Mouse (Mus musculus): ENCODE measurements around the gene Slc12a1. TPM values are rescaled to one million over a fixed set of nuclear protein-coding genes. Genes with fewer than 3 reads are reported as not detected.

Slc12a1 gene
- polyA plus RNA-seq (2012), result not detected in 2 replicates

DNA sequence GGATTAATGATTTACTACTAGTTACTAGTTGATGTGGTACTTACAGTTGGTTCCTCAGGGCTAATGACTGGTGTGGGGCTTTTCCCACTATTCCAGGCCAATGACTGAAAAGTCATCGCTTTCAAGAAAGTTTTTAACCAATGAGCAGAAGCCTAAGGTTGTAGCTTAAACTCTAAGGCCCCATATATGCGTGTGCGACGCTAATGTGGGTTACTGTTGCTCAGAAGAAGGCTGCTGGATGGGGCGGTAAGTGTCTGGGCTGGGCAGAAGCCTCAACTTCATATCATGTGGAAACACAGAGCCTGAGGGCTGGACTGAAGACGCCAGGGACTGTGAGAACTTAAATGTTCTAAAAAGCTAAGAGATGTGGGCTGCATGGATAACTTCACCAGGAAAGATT, at the start of gene Slc12a1:
TSS of gene Slc12a1 (plus strand) at position 118 of the 400 bp plus-strand sequence.
- TF ChIP-seq GATA1 (IDR thresholded peaks at IDR 0.05; ENCODE audit: low read length), result no peak

DNA sequence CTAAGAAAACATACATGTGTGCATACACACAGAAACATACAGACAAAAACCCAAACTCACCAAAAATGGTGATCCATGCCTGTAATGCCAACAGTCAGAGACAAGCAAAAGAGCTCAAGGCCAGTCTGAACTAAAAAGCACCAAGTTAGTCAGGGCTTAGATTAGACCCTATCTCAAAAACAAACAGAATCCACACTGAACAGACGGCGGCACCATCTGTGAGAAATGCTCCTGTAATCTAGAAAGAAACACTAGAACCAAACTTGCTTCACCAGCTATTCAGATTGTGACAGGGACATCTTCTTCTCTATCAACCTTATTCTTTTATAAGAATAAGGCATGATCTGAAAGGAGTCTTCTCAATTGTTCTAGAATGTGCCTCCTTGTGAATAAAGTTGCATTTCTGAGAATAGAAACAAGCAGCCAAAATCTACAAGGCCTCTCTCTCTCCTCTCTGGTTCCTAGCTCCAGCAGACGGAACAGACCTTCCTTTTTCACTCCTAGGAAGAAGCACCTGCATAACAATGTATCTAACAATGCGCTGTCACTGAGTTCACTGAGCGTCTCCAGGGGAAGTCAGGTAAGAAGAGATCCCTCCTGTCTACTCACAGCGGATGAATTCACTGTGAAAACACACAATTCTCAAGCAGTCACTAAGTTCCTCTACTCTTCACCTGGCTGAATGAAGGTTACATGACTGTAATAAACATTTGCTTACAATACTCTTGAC, 32.8 kb upstream of the Slc12a1 start:
- no peak for TF ChIP-seq GATA1 (IDR thresholded peaks at IDR 0.05; ENCODE audit: low read length)

DNA sequence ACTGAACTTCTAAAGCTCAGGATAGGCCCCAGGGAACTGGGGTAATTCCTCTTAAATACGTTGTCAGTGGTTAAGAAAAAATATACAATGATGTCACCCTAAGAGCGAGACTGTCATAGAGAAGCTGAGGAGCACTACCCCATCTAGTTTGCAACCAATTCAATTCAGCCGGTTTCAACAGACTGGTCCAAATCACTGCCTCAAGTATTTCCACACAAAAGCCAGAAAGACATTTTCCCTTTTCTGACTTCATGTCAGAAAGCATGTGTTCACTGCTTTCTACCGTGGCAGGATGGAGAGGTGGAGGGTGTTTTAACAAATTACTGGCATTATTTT, 30.0 kb upstream of the Slc12a1 start:
- no peak for TF ChIP-seq GATA1 (IDR thresholded peaks at IDR 0.05; ENCODE audit: low read length)

DNA sequence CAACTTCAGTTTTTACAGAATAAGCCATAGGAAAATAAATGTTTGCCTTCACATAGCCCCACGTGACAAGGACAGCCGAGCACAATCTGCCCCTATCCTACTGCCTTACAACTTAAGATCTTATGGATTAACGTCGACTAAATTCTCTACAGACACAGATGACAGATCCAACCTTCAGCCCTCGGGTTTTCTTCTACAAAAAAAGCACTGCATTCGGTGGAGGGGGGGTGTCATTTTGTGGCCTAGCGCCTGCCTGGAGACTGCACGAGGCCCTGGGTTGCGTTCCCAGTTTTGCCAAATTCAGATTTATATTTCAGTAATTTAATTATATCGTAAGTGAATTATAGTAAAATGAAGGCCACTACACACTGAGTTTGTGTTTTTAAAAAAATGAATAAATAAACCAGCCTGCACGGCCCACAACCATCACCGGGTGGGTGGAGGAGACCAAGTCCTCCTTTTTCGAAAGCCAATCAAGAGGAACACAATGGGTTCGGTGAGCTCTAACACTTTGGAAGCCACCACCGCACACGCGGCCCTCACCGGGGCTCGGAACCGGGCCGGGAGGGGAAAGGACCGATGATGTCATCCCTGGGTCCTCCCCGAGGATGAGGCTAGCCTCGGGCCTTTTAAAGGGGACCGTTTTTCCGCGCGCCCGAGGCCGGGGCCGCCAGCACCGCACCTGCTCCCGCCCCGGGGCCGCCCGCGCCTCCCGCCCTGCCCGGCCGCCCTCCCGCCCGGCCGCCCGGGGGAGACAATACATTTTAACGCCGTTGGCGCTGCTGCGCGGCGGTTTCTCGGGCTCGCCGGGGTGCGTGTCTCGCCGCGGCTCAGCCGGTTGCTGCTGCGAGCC, 29.5 kb upstream of the Slc12a1 start:
- TF ChIP-seq GATA1 (IDR thresholded peaks at IDR 0.05; ENCODE audit: low read length), result no peak

DNA sequence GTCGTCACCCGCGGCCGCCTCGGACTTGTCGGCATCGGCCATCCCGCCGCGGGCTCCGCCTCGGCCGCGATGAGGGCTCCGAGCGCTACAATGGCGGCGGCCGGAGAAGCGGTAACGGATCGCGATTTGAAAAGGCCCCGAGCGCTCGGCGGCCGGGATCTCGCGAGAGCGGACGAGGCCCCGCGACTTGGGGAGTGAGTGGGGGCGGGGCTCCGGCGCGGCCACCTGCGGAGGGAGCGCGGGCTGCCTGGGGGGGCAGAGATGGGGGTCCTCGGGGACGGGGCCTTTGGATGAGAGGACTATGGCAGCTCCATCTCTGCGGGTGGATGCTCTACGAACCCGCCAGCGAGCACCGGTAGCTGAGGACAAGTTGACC, 28.8 kb upstream of the Slc12a1 start, which contains the start of gene Myef2:
TSS of gene Myef2 (minus strand) at position 185 of the 376 bp plus-strand sequence.
- no peak for TF ChIP-seq GATA1 (IDR thresholded peaks at IDR 0.05; ENCODE audit: low read length)

DNA sequence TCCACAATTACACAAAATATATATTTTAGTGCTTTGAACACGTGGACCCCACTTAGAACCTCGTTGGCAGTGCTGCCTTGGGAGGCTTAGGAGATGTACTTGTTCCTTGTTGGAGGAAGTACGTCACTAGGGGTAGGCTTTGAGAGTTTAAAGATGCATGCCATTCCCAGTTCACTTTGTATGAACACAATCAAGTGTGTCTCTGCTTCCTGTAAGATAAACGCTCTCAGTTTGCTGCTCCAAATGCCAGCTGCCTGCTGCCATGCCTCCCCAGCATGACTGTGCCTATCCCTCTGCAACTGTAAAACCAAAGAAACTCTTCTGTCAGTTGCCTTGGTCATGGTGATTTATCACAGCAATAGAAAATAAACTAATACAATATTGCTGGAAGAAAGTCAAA, 26.5 kb upstream of the Slc12a1 start:
- no peak for TF ChIP-seq GATA1 (IDR thresholded peaks at IDR 0.05; ENCODE audit: low read length)

DNA sequence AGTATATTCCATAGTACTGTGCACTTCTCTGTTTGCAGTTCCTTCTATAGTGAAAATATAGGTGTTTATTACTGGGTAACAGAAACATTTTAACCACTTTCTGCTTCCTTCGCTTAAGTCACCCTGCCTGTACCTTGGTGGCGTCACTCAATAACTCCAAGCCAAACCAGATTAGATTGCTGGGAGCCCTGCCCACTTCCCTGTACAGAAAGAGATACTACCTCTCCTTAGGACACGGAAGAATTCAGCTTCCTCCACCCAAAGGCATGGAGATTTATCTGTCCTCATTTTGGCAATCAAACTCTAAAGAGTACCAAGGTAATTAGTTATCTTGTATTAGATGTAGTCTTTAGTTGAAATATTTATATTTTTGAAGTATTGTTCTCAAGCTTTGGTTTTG, 25.5 kb upstream of the Slc12a1 start:
- TF ChIP-seq GATA1 (IDR thresholded peaks at IDR 0.05; ENCODE audit: low read length), result no peak

DNA sequence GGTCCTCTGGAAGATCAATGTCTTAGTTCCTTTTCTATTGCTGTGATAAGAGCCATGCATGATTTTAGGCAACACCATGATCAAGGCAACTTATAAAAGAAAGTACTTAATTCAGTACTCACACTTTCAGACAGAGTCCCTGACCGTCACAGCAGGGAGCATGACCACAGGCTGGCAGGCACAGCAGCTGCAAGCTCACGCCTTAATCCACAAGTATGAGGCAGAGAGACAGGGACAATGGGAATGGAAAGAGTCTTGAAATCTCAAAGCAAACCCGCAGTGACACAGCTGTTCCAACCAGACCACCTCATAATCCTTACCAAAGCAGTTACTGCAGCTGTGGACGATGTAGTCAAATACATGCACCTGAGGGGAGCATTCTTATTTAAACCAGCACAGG, 18.2 kb upstream of the Slc12a1 start:
- no peak for TF ChIP-seq GATA1 (IDR thresholded peaks at IDR 0.05; ENCODE audit: low read length)

DNA sequence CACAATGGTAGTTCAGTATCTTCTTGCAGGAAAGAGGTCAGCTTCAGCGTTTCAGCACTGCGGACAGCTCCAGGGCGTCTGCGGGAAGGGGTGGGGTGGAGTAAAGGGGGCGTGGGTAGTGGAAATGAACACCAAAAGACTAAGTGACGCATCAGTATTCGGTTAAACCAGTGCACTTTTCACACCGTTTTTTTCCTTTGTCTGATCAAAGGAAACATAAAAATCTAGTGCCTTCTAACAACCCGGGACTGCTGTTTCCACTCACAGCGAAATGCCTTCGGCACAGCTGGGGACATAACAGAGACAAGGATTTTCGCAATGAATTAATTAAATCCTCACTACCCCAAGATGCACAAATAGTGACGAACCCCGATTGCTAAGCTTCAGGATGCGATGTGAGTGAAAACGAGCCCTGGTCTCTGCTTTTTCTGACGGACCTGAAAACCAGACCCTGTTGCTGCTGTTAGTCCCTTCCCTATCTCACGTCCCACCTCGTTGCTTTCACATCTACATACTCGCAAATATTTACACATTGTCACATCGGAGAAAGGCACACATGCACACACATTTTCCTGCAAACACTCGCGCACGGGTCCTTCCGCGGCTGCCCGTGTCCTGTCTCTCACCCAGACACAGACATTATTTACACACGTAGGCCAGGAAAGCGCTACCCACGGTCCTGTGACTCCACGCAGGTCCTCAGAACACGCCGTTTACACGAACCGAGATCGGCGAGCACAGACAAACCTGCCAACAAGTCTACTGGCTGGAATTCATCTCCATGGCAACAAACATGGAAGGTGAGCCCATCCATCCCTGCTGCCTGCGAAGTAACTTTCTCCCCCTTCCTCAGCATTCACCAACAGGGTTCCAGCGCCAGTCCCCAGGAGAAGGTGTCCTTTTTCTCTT, 16.1 kb upstream of the Slc12a1 start, which contains the start of gene Ctxn2:
TSS of gene Ctxn2 (plus strand) at position 790 of the 909 bp plus-strand sequence.
- TF ChIP-seq GATA1 (IDR thresholded peaks at IDR 0.05; ENCODE audit: low read length), result no peak

DNA sequence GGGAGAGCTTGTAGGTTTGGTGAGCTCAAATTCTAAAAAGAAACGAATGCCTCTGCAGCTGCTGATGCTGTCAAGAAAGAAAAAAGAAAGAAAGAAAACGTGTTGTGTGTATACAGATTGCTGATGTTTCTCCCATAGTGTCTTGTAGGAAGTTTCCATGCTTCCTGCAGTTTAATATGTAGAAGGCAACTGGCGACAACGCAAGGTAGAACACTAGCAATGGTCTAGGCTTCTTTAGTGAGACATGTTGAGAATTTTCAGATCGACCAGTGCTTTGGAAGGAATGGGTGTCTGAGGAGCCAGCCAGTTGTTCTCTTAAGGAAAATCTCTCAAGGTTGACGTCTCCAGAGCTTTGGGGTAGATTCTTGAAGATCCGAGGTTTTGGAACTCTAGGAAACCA, 15.5 kb upstream of the Slc12a1 start:
- TF ChIP-seq GATA1 (IDR thresholded peaks at IDR 0.05; ENCODE audit: low read length), result no peak

DNA sequence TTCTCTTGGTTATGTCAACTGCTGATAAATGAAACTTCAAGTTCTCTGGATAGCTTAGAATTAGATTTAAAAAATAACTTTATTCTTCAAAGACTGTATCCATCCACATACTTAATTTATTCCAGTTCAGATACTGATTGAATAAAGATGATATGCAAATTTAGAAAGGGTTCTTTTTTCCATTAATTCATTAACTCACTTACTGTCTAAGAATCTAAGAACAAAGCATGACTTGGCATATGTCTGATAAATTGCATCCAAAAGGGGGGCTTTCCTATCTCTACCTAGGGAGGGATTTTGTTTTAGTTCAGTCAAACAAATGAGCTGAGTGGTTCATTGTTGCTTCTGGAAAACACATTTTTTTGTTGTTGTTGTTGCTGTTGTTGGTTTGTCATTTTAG, 10.0 kb upstream of the Slc12a1 start:
- TF ChIP-seq GATA1 (IDR thresholded peaks at IDR 0.05; ENCODE audit: low read length), result no peak

DNA sequence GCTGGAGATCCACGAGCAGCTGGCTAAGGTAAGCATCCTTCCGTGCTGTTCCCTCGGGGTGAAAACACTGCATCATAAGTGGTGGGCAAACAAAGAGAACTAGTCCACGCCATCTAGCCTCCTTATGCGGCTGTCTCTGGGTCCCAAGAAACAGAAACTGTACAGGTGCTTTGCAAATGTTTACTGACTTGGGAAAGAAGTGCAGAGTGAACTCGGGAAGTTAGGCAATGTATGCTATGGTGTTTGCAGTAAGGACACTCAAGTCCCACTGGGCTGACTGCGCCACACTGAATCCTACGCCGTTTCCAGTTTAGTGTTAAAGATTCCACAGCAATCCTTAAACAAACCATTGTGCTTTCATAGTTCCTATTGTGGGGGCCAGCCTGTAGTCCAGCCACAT, 2.0 kb downstream of the Slc12a1 start:
- TF ChIP-seq GATA1 (IDR thresholded peaks at IDR 0.05; ENCODE audit: low read length), result no peak

DNA sequence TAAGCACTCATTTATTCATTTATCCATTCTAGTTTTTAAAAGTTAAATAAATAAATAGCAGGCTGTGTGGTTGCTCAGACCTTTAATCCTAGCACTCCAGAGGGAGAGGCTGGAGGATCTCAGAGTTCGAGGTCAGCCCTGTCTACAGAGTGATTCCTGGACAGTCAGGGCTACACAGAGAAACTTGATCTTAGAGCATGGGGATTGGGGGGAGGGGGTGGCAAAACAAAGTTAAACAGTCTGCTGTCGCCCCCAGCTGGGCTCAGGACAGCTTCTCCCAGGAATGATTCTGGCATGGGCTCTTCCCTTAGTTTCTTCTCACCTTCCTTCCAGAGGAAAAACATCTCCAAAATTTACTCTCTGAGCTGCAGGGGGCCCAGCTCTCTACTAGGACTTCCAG, 3.2 kb downstream of the Slc12a1 start:
- TF ChIP-seq GATA1 (IDR thresholded peaks at IDR 0.05; ENCODE audit: low read length), result no peak

DNA sequence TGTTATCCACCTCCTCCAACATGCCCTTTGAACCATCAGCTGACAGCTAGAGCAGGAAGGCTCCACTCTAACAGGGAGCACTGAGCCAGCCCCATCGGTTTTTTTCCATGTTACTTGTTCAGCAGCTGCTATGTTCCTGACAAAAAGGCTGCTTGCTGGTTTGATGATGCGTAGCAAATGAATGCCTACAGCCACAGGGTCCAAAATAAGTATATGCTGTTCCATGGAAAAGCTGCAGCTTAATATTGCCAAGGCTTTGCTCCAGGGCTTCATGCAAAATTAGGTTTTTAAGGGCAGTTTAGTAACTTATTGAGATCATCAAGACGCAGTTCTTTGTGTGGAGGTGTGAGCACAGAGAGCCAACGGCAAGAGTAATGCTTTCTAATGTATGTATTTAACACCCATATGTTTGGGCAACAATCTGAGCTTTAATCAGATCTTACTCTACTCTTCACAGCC, 9.7 kb downstream of the Slc12a1 start:
- TF ChIP-seq GATA1 (IDR thresholded peaks at IDR 0.05; ENCODE audit: low read length), result no peak

DNA sequence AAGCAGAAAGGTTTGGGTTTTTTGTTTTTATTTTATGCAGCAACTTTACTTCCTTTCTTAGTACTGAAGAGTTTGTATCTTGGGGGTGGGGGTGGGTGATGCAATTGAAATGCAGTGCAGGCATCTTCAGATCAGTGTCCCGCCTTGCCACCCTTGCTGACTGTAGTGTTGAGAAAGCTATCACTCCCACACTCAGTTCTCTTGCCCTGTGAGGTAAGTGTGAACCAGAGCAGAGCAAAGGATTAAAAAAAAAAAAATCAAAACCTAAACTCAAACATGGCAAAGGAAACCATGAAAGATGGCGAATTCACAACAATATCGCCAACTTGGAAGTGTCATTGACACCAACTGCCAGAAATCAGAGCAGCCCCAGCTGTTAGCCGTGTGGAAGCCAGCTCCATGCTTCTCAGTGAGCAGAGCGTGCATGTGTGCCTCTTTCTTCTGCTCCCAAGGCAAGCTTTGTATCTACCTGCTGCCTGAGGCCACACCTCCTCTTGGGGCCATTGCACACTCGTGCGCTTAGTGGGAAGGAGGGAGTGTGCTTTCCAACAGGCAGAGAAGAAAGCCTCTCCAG, 26.0 kb downstream of the Slc12a1 start:
- TF ChIP-seq GATA1 (IDR thresholded peaks at IDR 0.05; ENCODE audit: low read length), result no peak

All from G1E-ER4 (cell line).